Mouse (Mus musculus): Measurements from ENCODE around the gene Creb5. TPM values are rescaled to one million over a fixed set of nuclear protein-coding genes. Genes with fewer than 3 reads are reported as not detected.

Creb5 gene
- 7.7 and 10.0 TPM in 2 replicates for polyA plus RNA-seq (2014; fragmentation: Nextera tagmentation; extraction: Ambion mirVana)

DNA sequence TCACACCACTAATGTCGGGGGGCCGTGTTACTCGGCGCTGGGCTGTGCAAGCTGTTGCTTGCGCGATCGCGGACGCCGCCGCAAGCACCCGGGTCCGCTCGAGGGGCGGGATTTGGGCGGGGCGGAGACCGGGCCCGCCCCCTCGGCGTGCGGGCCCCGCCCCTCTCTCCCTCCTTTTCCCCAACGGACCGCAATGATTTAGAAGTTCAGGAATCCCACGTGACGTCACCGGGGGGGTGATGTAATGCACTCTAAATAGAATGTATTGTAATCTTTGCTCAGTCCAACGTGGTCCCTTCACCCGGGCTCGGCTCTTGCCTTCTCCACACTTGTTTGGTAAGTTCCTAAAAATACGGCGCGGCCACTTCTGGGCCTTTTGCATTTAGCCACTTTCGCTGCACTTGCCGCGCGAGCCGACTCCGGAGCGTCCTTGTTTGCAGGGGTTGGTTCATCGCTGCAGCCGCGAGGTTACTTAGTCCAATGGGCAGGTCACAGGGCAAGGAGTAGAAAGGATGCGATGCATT is at the start of gene Creb5:
Gene Creb5, plus strand, starts transcription at position 233 of the 524 bp plus-strand sequence.
- peak; percentile 78 for ATAC-seq (ENCODE audit: low read depth)
- Histone ChIP-seq H3K27ac (ENCODE audit: low read depth, low read length) (no peak within 1 kb of the TSS), H3K27me3 (ENCODE audit: control insufficient read depth, insufficient read depth, low read length) (peaks cover 45% of the 10 kb centered on the region), H3K4me2 (ENCODE audit: low read depth, low read length) (peak within 1 kb of the TSS; percentile 69), H3K4me3 (ENCODE audit: low read depth, low read length) (peak within 1 kb of the TSS; percentile 39), H3K9me3 (ENCODE audit: control insufficient read depth, low read length) (no peaks in the 10 kb centered on the region), H3K9ac (replicated peaks; ENCODE audit: low read depth, low read length) (peak within 1 kb of the TSS; percentile 18), H3K4me1 (ENCODE audit: control insufficient read depth, insufficient read depth, low read length) (peaks cover 21% of the 10 kb centered on the region), H3K36me3 (ENCODE audit: control insufficient read depth, insufficient read depth, low read length) (no peaks in the 10 kb centered on the region)
- WGBS = under 1% methylated on average over 45 of the region's 45 CpGs

DNA sequence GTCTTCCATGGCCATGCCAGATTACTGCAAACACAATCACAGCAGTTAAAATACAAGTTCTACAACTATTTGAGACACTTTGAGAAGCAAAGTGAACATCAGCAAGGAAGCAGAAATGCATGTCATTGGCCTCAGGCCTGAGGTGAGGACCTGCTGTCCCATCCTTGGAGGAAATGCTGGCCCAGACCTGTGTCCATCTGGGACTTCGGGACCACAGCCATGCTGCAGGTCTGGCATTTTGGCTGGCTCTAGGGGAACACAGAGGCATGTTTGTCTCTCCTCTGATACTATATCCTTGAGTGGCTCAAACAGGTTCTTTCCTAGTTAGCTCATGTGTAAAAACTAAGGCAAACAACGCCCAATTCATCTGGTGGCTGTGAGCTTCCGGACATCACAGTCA is 27.2 kb upstream of the Creb5 start:
- ATAC-seq (ENCODE audit: low read depth) = no peak

DNA sequence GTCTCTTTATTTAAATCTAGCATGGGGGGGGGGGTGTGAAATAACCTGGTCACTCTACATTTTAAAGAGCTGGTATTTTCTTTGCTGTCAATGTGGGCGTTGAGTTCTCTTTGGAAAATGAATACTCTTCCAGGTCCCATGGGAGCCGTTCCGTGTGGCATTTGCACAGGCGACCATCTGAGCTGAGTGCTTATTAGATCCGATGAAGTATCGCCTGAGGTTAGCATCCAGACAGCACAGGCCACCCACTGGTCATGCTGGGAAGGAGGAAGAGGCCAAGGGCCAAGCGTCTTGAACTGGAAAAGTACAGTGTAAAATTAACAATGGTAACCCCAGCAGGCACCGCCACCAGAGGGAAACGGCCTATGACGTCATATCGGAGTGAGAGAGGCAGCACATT is 24.7 kb upstream of the Creb5 start:
- Histone ChIP-seq H3K4me2 (ENCODE audit: low read depth, low read length) (no peak overlapping the region), H3K27ac (ENCODE audit: low read depth, low read length) (no peak overlapping the region), H3K27me3 (ENCODE audit: control insufficient read depth, insufficient read depth, low read length) (no peaks in the 10 kb centered on the region), H3K36me3 (ENCODE audit: control insufficient read depth, insufficient read depth, low read length) (no peaks in the 10 kb centered on the region), H3K9ac (replicated peaks; ENCODE audit: low read depth, low read length) (no peak overlapping the region), H3K4me1 (ENCODE audit: control insufficient read depth, insufficient read depth, low read length) (no peaks in the 10 kb centered on the region; the same call in 1 of the 2 replicates), H3K4me3 (ENCODE audit: low read depth, low read length) (no peak overlapping the region), H3K9me3 (ENCODE audit: control insufficient read depth, low read length) (no peaks in the 10 kb centered on the region)
- WGBS = 41% methylated on average over 11 of the region's 11 CpGs
- no peak for ATAC-seq (ENCODE audit: low read depth)

More for the DNA sequence above, 27.2 kb upstream of the Creb5 start:
- H3K27me3 ChIP-seq (ENCODE audit: control insufficient read depth, insufficient read depth, low read length) = no peaks in the 10 kb centered on the region
- WGBS = 93% methylated on average over 3 of the region's 3 CpGs
- H3K9me3 ChIP-seq (ENCODE audit: control insufficient read depth, low read length) = no peaks in the 10 kb centered on the region
- H3K36me3 ChIP-seq (ENCODE audit: control insufficient read depth, insufficient read depth, low read length) = no peaks in the 10 kb centered on the region
- H3K4me1 ChIP-seq (ENCODE audit: control insufficient read depth, insufficient read depth, low read length) = no peaks in the 10 kb centered on the region
- no peak overlapping the region for H3K4me3 ChIP-seq (ENCODE audit: low read depth, low read length)
- H3K27ac ChIP-seq (ENCODE audit: low read depth, low read length) = no peak overlapping the region
- no peak overlapping the region for H3K9ac ChIP-seq (replicated peaks; ENCODE audit: low read depth, low read length)
- no peak overlapping the region for H3K4me2 ChIP-seq (ENCODE audit: low read depth, low read length)

- H3K4me2 ChIP-seq (ENCODE audit: low read depth, low read length) = no peak overlapping the region
- H3K36me3 ChIP-seq (ENCODE audit: control insufficient read depth, insufficient read depth, low read length) = no peaks in the 10 kb centered on the region
- peaks cover 5% of the 10 kb centered on the region; the same call in 1 of the 2 replicates for H3K4me1 ChIP-seq (ENCODE audit: control insufficient read depth, insufficient read depth, low read length)
- no peak overlapping the region for H3K9ac ChIP-seq (replicated peaks; ENCODE audit: low read depth, low read length)
- H3K27ac ChIP-seq (ENCODE audit: low read depth, low read length) = no peak overlapping the region
- H3K9me3 ChIP-seq (ENCODE audit: control insufficient read depth, low read length) = no peaks in the 10 kb centered on the region
- no peaks in the 10 kb centered on the region; the same call in 1 of the 2 replicates for H3K27me3 ChIP-seq (ENCODE audit: control insufficient read depth, insufficient read depth, low read length)
- no peak overlapping the region for H3K4me3 ChIP-seq (ENCODE audit: low read depth, low read length)
- no peak for ATAC-seq (ENCODE audit: low read depth)
- WGBS = 31% methylated on average over 7 of the region's 7 CpGs
These were observed 20.0 kb upstream of the Creb5 start for GRCm38 (mm10) chr6:53267036-53267435.

DNA sequence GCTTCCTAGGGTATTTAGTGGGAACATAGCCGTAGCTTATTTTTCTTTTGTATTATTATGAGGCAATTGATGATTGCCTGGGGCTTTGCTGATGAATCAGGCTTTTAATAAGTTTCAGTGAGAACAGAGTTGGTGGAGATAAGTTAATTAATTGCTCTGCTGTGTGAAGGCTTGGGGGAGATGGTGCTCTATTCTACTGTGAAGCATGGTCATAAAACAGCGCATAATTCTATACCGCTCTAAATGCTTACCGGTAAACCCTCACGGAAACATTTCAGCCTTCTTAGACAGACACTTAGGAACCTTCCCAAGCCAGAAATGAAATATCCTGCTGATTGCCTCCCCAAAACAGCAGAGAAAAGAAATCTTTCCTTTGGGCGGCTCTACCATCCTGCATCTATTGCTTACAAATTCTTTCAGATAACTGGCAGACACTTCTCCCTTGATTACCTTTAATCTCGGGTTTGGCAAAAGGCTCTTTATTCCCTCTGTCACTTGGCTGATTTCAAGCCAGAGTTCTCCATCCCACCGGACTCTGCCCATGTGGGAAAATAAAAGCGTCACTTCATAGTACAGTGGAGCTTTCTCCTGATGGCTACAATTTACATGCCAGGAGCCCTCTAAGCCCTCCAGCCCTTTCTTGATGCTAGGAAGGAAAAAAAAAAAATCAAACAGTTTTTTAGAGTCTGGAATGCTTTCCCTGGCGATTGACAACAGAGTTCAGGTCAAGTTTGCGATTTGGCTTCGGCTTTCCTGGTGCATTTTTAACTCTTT is 19.2 kb upstream of the Creb5 start:
- no peaks in the 10 kb centered on the region; the same call in 1 of the 2 replicates for H3K27me3 ChIP-seq (ENCODE audit: control insufficient read depth, insufficient read depth, low read length)
- no peak overlapping the region for H3K4me3 ChIP-seq (ENCODE audit: low read depth, low read length)
- no peaks in the 10 kb centered on the region for H3K9me3 ChIP-seq (ENCODE audit: control insufficient read depth, low read length)
- 15% methylated on average over 12 of the region's 12 CpGs for WGBS
- peak overlapping the region; percentile 5; the same call in 1 of the 2 replicates for H3K4me2 ChIP-seq (ENCODE audit: low read depth, low read length)
- peak; percentile 70; the same call in 1 of the 2 replicates for ATAC-seq (ENCODE audit: low read depth)
- peaks cover 5% of the 10 kb centered on the region; the same call in 1 of the 2 replicates for H3K4me1 ChIP-seq (ENCODE audit: control insufficient read depth, insufficient read depth, low read length)
- H3K27ac ChIP-seq (ENCODE audit: low read depth, low read length) = no peak overlapping the region
- no peaks in the 10 kb centered on the region for H3K36me3 ChIP-seq (ENCODE audit: control insufficient read depth, insufficient read depth, low read length)
- no peak overlapping the region for H3K9ac ChIP-seq (replicated peaks; ENCODE audit: low read depth, low read length)

- Histone ChIP-seq H3K4me1 (ENCODE audit: control insufficient read depth, insufficient read depth, low read length) (peaks cover 5% of the 10 kb centered on the region; the same call in 1 of the 2 replicates), H3K27me3 (ENCODE audit: control insufficient read depth, insufficient read depth, low read length) (no peaks in the 10 kb centered on the region; the same call in 1 of the 2 replicates), H3K4me2 (ENCODE audit: low read depth, low read length) (no peak overlapping the region), H3K36me3 (ENCODE audit: control insufficient read depth, insufficient read depth, low read length) (no peaks in the 10 kb centered on the region), H3K9me3 (ENCODE audit: control insufficient read depth, low read length) (no peaks in the 10 kb centered on the region), H3K4me3 (ENCODE audit: low read depth, low read length) (no peak overlapping the region), H3K9ac (replicated peaks; ENCODE audit: low read depth, low read length) (no peak overlapping the region), H3K27ac (ENCODE audit: low read depth, low read length) (no peak overlapping the region)
- 63% methylated on average over 3 of the region's 3 CpGs for WGBS
- no peak for ATAC-seq (ENCODE audit: low read depth)
These were observed 15.9 kb upstream of the Creb5 start for GRCm38 (mm10) chr6:53271216-53271615.

GRCm38 (mm10) chr6:53271636-53272035 is 15.4 kb upstream of the Creb5 start:
- H3K4me2 ChIP-seq (ENCODE audit: low read depth, low read length) = no peak overlapping the region
- no peaks in the 10 kb centered on the region for H3K9me3 ChIP-seq (ENCODE audit: control insufficient read depth, low read length)
- H3K36me3 ChIP-seq (ENCODE audit: control insufficient read depth, insufficient read depth, low read length) = no peaks in the 10 kb centered on the region
- WGBS = 35% methylated on average over 4 of the region's 4 CpGs
- no peak overlapping the region for H3K9ac ChIP-seq (replicated peaks; ENCODE audit: low read depth, low read length)
- H3K27me3 ChIP-seq (ENCODE audit: control insufficient read depth, insufficient read depth, low read length) = no peaks in the 10 kb centered on the region; the same call in 1 of the 2 replicates
- no peak overlapping the region for H3K4me3 ChIP-seq (ENCODE audit: low read depth, low read length)
- no peak overlapping the region for H3K27ac ChIP-seq (ENCODE audit: low read depth, low read length)
- peaks cover 5% of the 10 kb centered on the region; the same call in 1 of the 2 replicates for H3K4me1 ChIP-seq (ENCODE audit: control insufficient read depth, insufficient read depth, low read length)
- no peak for ATAC-seq (ENCODE audit: low read depth)

DNA sequence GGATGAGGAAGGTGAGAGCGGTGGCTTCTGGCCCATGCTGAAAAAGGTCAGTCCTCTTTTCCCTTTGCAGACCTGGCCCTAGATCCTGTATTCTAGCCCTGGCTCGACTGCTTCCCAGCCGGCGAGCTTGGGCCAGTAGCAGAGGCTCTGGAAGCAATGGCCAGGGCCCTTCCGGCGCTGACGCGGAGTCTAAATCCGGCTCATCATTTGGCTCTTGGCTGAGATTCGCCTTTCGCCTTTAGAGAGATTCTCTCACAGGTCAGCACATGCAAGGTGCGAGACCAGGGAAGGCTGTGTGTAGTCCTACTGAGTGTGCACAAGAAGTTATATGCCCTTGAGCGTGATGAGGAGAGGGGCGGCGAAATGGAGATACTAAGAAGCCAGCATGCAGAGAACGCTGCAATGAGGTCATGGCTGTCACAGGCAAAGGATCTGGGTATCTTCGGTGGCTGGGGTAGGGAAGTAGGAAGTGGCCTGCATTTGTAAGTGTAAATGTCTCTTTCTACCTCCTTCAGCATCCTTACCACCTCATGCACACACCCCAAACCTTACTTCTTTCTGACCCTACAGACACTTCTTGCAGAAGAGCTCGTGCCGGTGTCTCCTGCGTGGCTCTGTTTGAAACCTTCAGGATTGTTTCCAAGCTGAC is 557 bp upstream of the Creb5 start:
- Histone ChIP-seq H3K27me3 (ENCODE audit: control insufficient read depth, insufficient read depth, low read length) (peaks cover 45% of the 10 kb centered on the region), H3K9ac (replicated peaks; ENCODE audit: low read depth, low read length) (0 out of 2 replicates have a peak overlapping the region, but pooled peaks have one; percentile 18), H3K4me1 (ENCODE audit: control insufficient read depth, insufficient read depth, low read length) (peaks cover 21% of the 10 kb centered on the region), H3K36me3 (ENCODE audit: control insufficient read depth, insufficient read depth, low read length) (no peaks in the 10 kb centered on the region), H3K4me2 (ENCODE audit: low read depth, low read length) (peak overlapping the region; percentile 69), H3K27ac (ENCODE audit: low read depth, low read length) (no peak overlapping the region), H3K4me3 (ENCODE audit: low read depth, low read length) (peak overlapping the region; percentile 39), H3K9me3 (ENCODE audit: control insufficient read depth, low read length) (no peaks in the 10 kb centered on the region)
- peak; percentile 28; the same call in 1 of the 2 replicates for ATAC-seq (ENCODE audit: low read depth)
- WGBS = 2% methylated on average over 20 of the region's 20 CpGs

All from neural tube, embryonic 14.5 days (tissue).